Mouse (Mus musculus) embryonic fibroblast, embryonic 13.5 days (primary cell): ENCODE data around the gene Slc5a4a.

Experiments
- CTCF ChIP-seq: IDR thresholded peaks from 2 replicates; pipeline ENCODE4 v1.5.1; 2011; ENCODE audit warnings: mild to moderate bottlenecking, control low read depth, low read length, moderate library complexity, borderline replicate concordance; ENCODE audit not compliant: insufficient read depth
- POLR2A ChIP-seq: IDR thresholded peaks from 2 replicates; pipeline ENCODE4 v1.6.1; 2011; ENCODE audit warnings: low read depth, mild to moderate bottlenecking, control low read depth, low read length, moderate library complexity

GRCm38 (mm10) chr10:76185216-76185615 lies 38.0 kb downstream of the Slc5a4a start:
- TF ChIP-seq CTCF: no peak
- no peak for TF ChIP-seq POLR2A
